Mouse (Mus musculus) limb, embryonic 12.5 days (tissue): ENCODE measurements at regions not wholly inside any gene's neighbourhood (a gene's known extent, or its start where the extent isn't known, plus 50 kb on each side); places are given as distances from the start of the nearest gene placed in this dataset.
"Not testable (repeated sequence)": the region's sequence is repeated elsewhere in the genome, so short reads cannot be mapped to it uniquely, and the experiment has no call there.

ENCODE experiments used
- ATAC-seq: fragments of 200-750 bp; cut with Nextera tagmentation; 2 replicates; pipeline ENCODE4 v1.8.0; 2017; ENCODE audit warnings: low read depth, moderate TSS enrichment; ENCODE audit not compliant: insufficient number of reproducible peaks, insufficient read depth, low FRiP score, low TSS enrichment
- H3K27ac ChIP-seq: fragments of 300-500 bp; sonication (generic); 2 replicates; pipeline ENCODE4 v1.5.1; 2016; ENCODE audit warnings: mild to moderate bottlenecking, moderate library complexity
- H3K27me3 ChIP-seq: fragments of 300-500 bp; sonication (generic); 2 replicates; pipeline ENCODE4 v1.6.1; 2016; ENCODE audit warnings: mild to moderate bottlenecking, moderate library complexity
- H3K36me3 ChIP-seq: fragments of 300-500 bp; sonication (generic); 2 replicates; pipeline ENCODE4 v1.6.1; 2016; ENCODE audit warnings: mild to moderate bottlenecking, moderate library complexity
- H3K4me1 ChIP-seq: fragments of 300-500 bp; sonication (generic); replicated peaks from 2 replicates; pipeline ENCODE4 v1.6.1; 2016
- H3K4me2 ChIP-seq: fragments of 300-500 bp; sonication (generic); 2 replicates; pipeline ENCODE4 v1.6.1; 2016; ENCODE audit warnings: mild to moderate bottlenecking, moderate library complexity
- H3K4me3 ChIP-seq: fragments of 300-500 bp; sonication (generic); replicated peaks from 2 replicates; pipeline ENCODE4 v1.5.1; 2016; ENCODE audit warnings: mild to moderate bottlenecking
- H3K9ac ChIP-seq: fragments of 300-500 bp; sonication (generic); replicated peaks from 2 replicates; pipeline ENCODE4 v1.6.1; 2016; ENCODE audit warnings: mild to moderate bottlenecking, moderate library complexity
- H3K9me3 ChIP-seq: fragments of 300-500 bp; sonication (generic); 2 replicates; pipeline ENCODE4 v1.6.1; 2016; ENCODE audit warnings: mild to moderate bottlenecking, moderate library complexity
- WGBS: fragments of 180-500 bp; shearing (Covaris S2); methylation state at CpG from one replicate; pipeline ENCODE4 v1.1.7; 2016; 5-methylcytosine and 5-hydroxymethylcytosine counted together

GRCm38 (mm10) chr10:111642683-111643082, 136.6 kb downstream of the Phlda1 start:
- H3K36me3 ChIP-seq = no peaks in the 10 kb centered on the region
- no peaks in the 10 kb centered on the region for H3K27me3 ChIP-seq
- no peaks in the 10 kb centered on the region for H3K9me3 ChIP-seq

GRCm38 (mm10) chr10:111653773-111654172, 147.7 kb downstream of the Phlda1 start:
- H3K9ac ChIP-seq, H3K27ac ChIP-seq, H3K36me3 ChIP-seq, H3K4me3 ChIP-seq, ATAC-seq, H3K4me2 ChIP-seq, H3K27me3 ChIP-seq, H3K9me3 ChIP-seq: not testable (repeated sequence)
- 80% methylated on average over 2 of the region's 2 CpGs for WGBS
- peaks cover 15% of the 10 kb centered on the region for H3K4me1 ChIP-seq

More at GRCm38 (mm10) chr10:111642683-111643082, 136.6 kb downstream of the Phlda1 start:
- no peak for ATAC-seq
- Histone ChIP-seq H3K9ac (no peak overlapping the region), H3K4me3 (no peak overlapping the region), H3K4me1 (no peaks in the 10 kb centered on the region), H3K4me2 (no peak overlapping the region), H3K27ac (no peak overlapping the region)
- WGBS = 55% methylated on average over 2 of the region's 2 CpGs

GRCm38 (mm10) chr10:111654364-111655226, 148.5 kb downstream of the Phlda1 start:
- Histone ChIP-seq H3K4me1 (peaks cover 14% of the 10 kb centered on the region), H3K4me2 (no peak overlapping the region), H3K9ac (no peak overlapping the region), H3K27me3 (no peaks in the 10 kb centered on the region), H3K9me3 (no peaks in the 10 kb centered on the region), H3K4me3 (no peak overlapping the region), H3K36me3 (no peaks in the 10 kb centered on the region), H3K27ac (no peak overlapping the region)
- ATAC-seq = no peak
- 62% methylated on average over 22 of the region's 22 CpGs for WGBS

GRCm38 (mm10) chr10:111658828-111659227, 152.7 kb downstream of the Phlda1 start:
- Histone ChIP-seq H3K4me3 (no peak overlapping the region), H3K36me3 (no peaks in the 10 kb centered on the region), H3K4me2 (no peak overlapping the region), H3K27me3 (no peaks in the 10 kb centered on the region), H3K9ac (no peak overlapping the region), H3K27ac (no peak overlapping the region), H3K9me3 (no peaks in the 10 kb centered on the region), H3K4me1 (peaks cover 14% of the 10 kb centered on the region)
- no peak for ATAC-seq
- 61% methylated on average over 9 of the region's 9 CpGs for WGBS

- Histone ChIP-seq H3K36me3 (no peaks in the 10 kb centered on the region), H3K27ac (no peak overlapping the region), H3K4me2 (no peak overlapping the region), H3K9me3 (no peaks in the 10 kb centered on the region), H3K4me3 (no peak overlapping the region), H3K4me1 (no peaks in the 10 kb centered on the region), H3K9ac (no peak overlapping the region), H3K27me3 (no peaks in the 10 kb centered on the region)
- WGBS = 88% methylated on average over 1 of the region's 1 CpGs
- ATAC-seq = no peak
Observed at GRCm38 (mm10) chr10:111662665-111663064, 156.6 kb downstream of the Phlda1 start.

GRCm38 (mm10) chr10:111665834-111666233, 159.7 kb downstream of the Phlda1 start:
- no peak for ATAC-seq
- WGBS = 74% methylated on average over 14 of the region's 14 CpGs
- Histone ChIP-seq H3K4me2 (no peak overlapping the region), H3K27ac (no peak overlapping the region), H3K4me3 (no peak overlapping the region), H3K9me3 (no peaks in the 10 kb centered on the region), H3K36me3 (no peaks in the 10 kb centered on the region), H3K9ac (no peak overlapping the region), H3K27me3 (no peaks in the 10 kb centered on the region), H3K4me1 (peaks cover 12% of the 10 kb centered on the region)

- H3K4me3 ChIP-seq = no peak overlapping the region
- 87% methylated on average over 13 of the region's 13 CpGs for WGBS
- peaks cover 16% of the 10 kb centered on the region for H3K4me1 ChIP-seq
- H3K27me3 ChIP-seq = no peaks in the 10 kb centered on the region
- no peaks in the 10 kb centered on the region for H3K9me3 ChIP-seq
- no peaks in the 10 kb centered on the region for H3K36me3 ChIP-seq
- H3K27ac ChIP-seq = no peak overlapping the region
- H3K9ac ChIP-seq = no peak overlapping the region
- no peak overlapping the region for H3K4me2 ChIP-seq
- no peak for ATAC-seq
Observed at GRCm38 (mm10) chr10:111666963-111667362, 160.9 kb downstream of the Phlda1 start.

GRCm38 (mm10) chr10:111668639-111669038, 162.6 kb downstream of the Phlda1 start:
- 100% methylated on average over 1 of the region's 1 CpGs for WGBS
- H3K4me3 ChIP-seq = no peak overlapping the region
- no peak overlapping the region for H3K27ac ChIP-seq
- H3K9me3 ChIP-seq = no peaks in the 10 kb centered on the region
- no peak for ATAC-seq
- no peak overlapping the region for H3K4me2 ChIP-seq
- peaks cover 33% of the 10 kb centered on the region for H3K4me1 ChIP-seq
- H3K27me3 ChIP-seq = no peaks in the 10 kb centered on the region
- no peak overlapping the region for H3K9ac ChIP-seq
- no peaks in the 10 kb centered on the region for H3K36me3 ChIP-seq

GRCm38 (mm10) chr10:111669658-111670057, 163.6 kb downstream of the Phlda1 start:
- Histone ChIP-seq H3K27me3 (no peaks in the 10 kb centered on the region), H3K4me3 (no peak overlapping the region), H3K9ac (no peak overlapping the region), H3K4me2 (no peak overlapping the region), H3K36me3 (no peaks in the 10 kb centered on the region), H3K27ac (no peak overlapping the region), H3K9me3 (no peaks in the 10 kb centered on the region), H3K4me1 (peaks cover 39% of the 10 kb centered on the region)
- 41% methylated on average over 6 of the region's 6 CpGs for WGBS
- ATAC-seq = no peak

GRCm38 (mm10) chr10:111670666-111671065, 164.6 kb downstream of the Phlda1 start:
- 0 out of 2 replicates have a peak, but pooled peaks have one; percentile 32 for ATAC-seq
- no peak overlapping the region for H3K4me2 ChIP-seq
- peaks cover 39% of the 10 kb centered on the region for H3K4me1 ChIP-seq
- no peaks in the 10 kb centered on the region for H3K36me3 ChIP-seq
- no peak overlapping the region for H3K4me3 ChIP-seq
- H3K9ac ChIP-seq = no peak overlapping the region
- H3K9me3 ChIP-seq = no peaks in the 10 kb centered on the region
- H3K27me3 ChIP-seq = no peaks in the 10 kb centered on the region
- 86% methylated on average over 14 of the region's 14 CpGs for WGBS
- H3K27ac ChIP-seq = 0 out of 2 replicates have a peak overlapping the region, but pooled peaks have one; percentile 29

GRCm38 (mm10) chr10:111672454-111673316, 166.6 kb downstream of the Phlda1 start:
- Histone ChIP-seq H3K27me3 (no peaks in the 10 kb centered on the region), H3K4me3 (no peak overlapping the region), H3K4me2 (no peak overlapping the region), H3K4me1 (peaks cover 39% of the 10 kb centered on the region), H3K9ac (no peak overlapping the region), H3K27ac (0 out of 2 replicates have a peak overlapping the region, but pooled peaks have one; percentile 45), H3K36me3 (no peaks in the 10 kb centered on the region), H3K9me3 (no peaks in the 10 kb centered on the region)
- WGBS = 33% methylated on average over 12 of the region's 12 CpGs
- no peak for ATAC-seq
